Mouse (Mus musculus): Measurements from ENCODE around the gene Angpt4. TPM values are rescaled to one million over a fixed set of nuclear protein-coding genes. Genes with fewer than 3 reads are reported as not detected.

Gene Angpt4
- polyA plus RNA-seq, 1 experiment = 0.25 TPM

DNA sequence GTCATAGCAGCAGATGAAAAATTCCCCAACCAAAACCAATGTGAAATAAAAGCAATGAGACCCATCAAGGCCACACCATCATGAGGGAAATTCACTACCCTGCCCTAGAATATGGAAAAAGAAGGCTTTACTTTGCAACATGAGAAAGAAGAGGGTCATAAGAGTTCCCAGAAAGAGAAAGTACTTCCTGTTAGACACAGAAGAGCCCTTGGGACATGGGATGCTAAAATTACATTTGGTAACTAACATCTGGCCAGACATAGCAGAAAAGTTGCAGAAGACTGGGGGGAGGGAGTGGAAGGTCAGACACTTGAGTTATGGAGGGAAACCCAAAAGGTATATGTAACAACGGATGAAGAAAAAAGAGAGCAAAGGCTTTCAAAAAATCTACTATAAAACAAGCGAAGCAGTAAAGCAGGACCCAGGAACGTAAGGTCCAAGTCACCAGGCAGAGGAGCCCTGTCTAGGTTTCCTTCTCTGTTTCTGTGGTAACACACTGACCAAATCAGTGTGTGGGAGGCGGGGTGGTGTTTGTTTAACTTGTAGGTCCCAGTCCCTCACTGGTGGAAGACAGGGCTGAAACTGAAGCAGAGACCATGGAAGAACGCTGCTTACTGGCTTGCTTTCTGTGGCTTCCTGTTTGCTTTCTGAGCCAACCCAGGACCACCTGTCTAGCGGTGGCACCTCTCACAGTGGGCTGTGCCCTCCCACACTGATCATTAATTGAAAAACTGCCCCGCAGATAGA, 74.6 kb downstream of the Angpt4 start:
- H3K27ac ChIP-seq (ENCODE audit: insufficient read depth, low read length) = no peak overlapping the region

GRCm38 (mm10) chr2:151986958-151987357, 75.9 kb downstream of the Angpt4 start:
- Histone ChIP-seq H3K4me3 (ENCODE audit: low read depth, low read length) (no peak overlapping the region), H3K4me1 (ENCODE audit: control insufficient read depth, insufficient read depth, low read length) (peaks cover 2% of the 10 kb centered on the region), H3K27me3 (ENCODE audit: control insufficient read depth, insufficient read depth, low read length, poor library complexity, severe bottlenecking) (no peaks in the 10 kb centered on the region), H3K36me3 (ENCODE audit: control insufficient read depth, insufficient read depth, low read length, poor library complexity, severe bottlenecking) (no peaks in the 10 kb centered on the region), H3K27ac (ENCODE audit: insufficient read depth, low read length) (no peak overlapping the region), H3K9me3 (replicated peaks; ENCODE audit: control insufficient read depth, insufficient read depth, low read length, poor library complexity, severe bottlenecking) (no peaks in the 10 kb centered on the region), H3K9ac (ENCODE audit: low read depth, poor library complexity, severe bottlenecking) (no peak overlapping the region)
- TF ChIP-seq POLR2A (IDR thresholded peaks at IDR 0.05; ENCODE audit: insufficient read depth, low read length) = no peak
- no peak for TF ChIP-seq CTCF (IDR thresholded peaks at IDR 0.05; ENCODE audit: low read depth, low read length)
- no peak for TF ChIP-seq EP300 (IDR thresholded peaks at IDR 0.05; ENCODE audit: insufficient read depth, low read depth, low read length)

More for the DNA sequence above, 74.6 kb downstream of the Angpt4 start:
- H3K9me3 ChIP-seq (replicated peaks; ENCODE audit: control insufficient read depth, insufficient read depth, low read length, poor library complexity, severe bottlenecking) = no peaks in the 10 kb centered on the region
- H3K27me3 ChIP-seq (ENCODE audit: control insufficient read depth, insufficient read depth, low read length, poor library complexity, severe bottlenecking) = no peaks in the 10 kb centered on the region
- TF ChIP-seq POLR2A (IDR thresholded peaks at IDR 0.05; ENCODE audit: insufficient read depth, low read length) = no peak
- H3K36me3 ChIP-seq (ENCODE audit: control insufficient read depth, insufficient read depth, low read length, poor library complexity, severe bottlenecking) = no peaks in the 10 kb centered on the region
- H3K4me3 ChIP-seq (ENCODE audit: low read depth, low read length) = no peak overlapping the region
- no peak overlapping the region for H3K9ac ChIP-seq (ENCODE audit: low read depth, poor library complexity, severe bottlenecking)
- H3K4me1 ChIP-seq (ENCODE audit: control insufficient read depth, insufficient read depth, low read length) = no peaks in the 10 kb centered on the region

DNA sequence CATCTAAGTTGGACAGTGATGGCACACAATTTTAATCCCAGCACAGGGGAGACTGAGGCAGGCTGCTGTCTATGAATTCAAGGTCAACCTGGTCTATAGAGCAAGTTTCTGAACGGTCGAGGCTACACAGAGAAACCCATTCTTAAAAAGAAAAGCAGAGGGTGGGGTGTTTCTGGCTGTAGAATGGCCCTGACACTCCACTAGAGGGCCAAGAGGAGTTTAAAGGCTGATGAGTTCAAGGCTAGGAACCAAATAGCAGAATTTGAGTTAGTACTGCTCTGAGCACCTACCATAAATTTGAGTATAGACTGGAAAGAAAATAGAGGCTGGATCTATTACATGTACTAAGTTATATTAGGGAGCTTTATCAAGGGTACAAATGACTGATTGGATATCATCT, 78.0 kb downstream of the Angpt4 start:
- Histone ChIP-seq H3K9me3 (replicated peaks; ENCODE audit: control insufficient read depth, insufficient read depth, low read length, poor library complexity, severe bottlenecking) (no peaks in the 10 kb centered on the region), H3K27me3 (ENCODE audit: control insufficient read depth, insufficient read depth, low read length, poor library complexity, severe bottlenecking) (no peaks in the 10 kb centered on the region), H3K4me3 (ENCODE audit: low read depth, low read length) (no peak overlapping the region), H3K27ac (ENCODE audit: insufficient read depth, low read length) (no peak overlapping the region), H3K4me1 (ENCODE audit: control insufficient read depth, insufficient read depth, low read length) (peaks cover 2% of the 10 kb centered on the region), H3K9ac (ENCODE audit: low read depth, poor library complexity, severe bottlenecking) (no peak overlapping the region), H3K36me3 (ENCODE audit: control insufficient read depth, insufficient read depth, low read length, poor library complexity, severe bottlenecking) (no peaks in the 10 kb centered on the region)
- TF ChIP-seq POLR2A (IDR thresholded peaks at IDR 0.05; ENCODE audit: insufficient read depth, low read length) (no peak), EP300 (IDR thresholded peaks at IDR 0.05; ENCODE audit: insufficient read depth, low read depth, low read length) (no peak), CTCF (IDR thresholded peaks at IDR 0.05; ENCODE audit: low read depth, low read length) (no peak)

DNA sequence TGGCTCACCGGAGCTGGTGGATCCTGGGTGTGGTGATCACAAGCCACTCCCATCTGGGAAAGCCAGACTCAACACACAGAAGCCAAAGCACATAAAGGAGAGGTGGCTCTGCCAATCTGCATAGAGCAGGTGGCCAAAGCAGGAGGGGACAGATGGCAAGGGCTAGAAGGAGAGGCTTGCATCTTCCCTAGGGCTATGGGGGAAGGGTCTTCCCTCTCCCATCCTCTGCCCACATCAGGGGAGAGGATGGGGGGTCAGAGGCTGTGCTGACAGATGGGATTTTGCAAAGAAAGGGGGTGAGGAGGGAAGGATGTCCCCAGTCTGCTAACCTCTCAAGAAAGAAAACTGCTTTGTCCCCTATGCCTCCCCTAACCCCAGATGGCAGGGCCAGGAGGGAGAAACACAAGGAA, 80.0 kb downstream of the Angpt4 start:
- H3K27ac ChIP-seq (ENCODE audit: insufficient read depth, low read length) = peak overlapping the region; percentile 18; the same call in 1 of the 2 replicates
- peak; percentile 84 for TF ChIP-seq EP300 (IDR thresholded peaks at IDR 0.05; ENCODE audit: insufficient read depth, low read depth, low read length)
- no peak for TF ChIP-seq CTCF (IDR thresholded peaks at IDR 0.05; ENCODE audit: low read depth, low read length)
- TF ChIP-seq POLR2A (IDR thresholded peaks at IDR 0.05; ENCODE audit: insufficient read depth, low read length) = no peak
- H3K4me3 ChIP-seq (ENCODE audit: low read depth, low read length) = no peak overlapping the region
- H3K4me1 ChIP-seq (ENCODE audit: control insufficient read depth, insufficient read depth, low read length) = peaks cover 2% of the 10 kb centered on the region
- no peaks in the 10 kb centered on the region for H3K27me3 ChIP-seq (ENCODE audit: control insufficient read depth, insufficient read depth, low read length, poor library complexity, severe bottlenecking)
- H3K9me3 ChIP-seq (replicated peaks; ENCODE audit: control insufficient read depth, insufficient read depth, low read length, poor library complexity, severe bottlenecking) = no peaks in the 10 kb centered on the region
- no peaks in the 10 kb centered on the region for H3K36me3 ChIP-seq (ENCODE audit: control insufficient read depth, insufficient read depth, low read length, poor library complexity, severe bottlenecking)
- H3K9ac ChIP-seq (ENCODE audit: low read depth, poor library complexity, severe bottlenecking) = no peak overlapping the region

DNA sequence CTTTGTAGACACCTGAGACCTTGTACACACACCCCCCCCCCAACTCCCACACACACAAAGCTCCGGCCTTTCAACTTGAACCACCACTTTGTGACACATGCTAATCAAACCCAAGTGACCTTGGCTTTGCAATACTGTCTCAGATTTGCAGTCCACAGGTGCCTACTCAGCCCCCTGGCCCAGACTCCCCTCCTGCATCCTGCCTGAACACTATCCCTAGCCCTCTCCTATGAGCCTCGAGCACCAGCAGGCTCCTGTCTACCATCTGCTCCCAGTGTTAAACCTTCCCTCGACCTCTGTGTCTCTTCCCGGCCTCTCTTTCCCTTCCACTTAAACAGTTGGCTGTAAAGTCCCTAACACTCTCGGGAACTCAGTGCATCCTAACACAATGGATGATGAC, 80.4 kb downstream of the Angpt4 start:
- Histone ChIP-seq H3K36me3 (ENCODE audit: control insufficient read depth, insufficient read depth, low read length, poor library complexity, severe bottlenecking) (no peaks in the 10 kb centered on the region), H3K4me3 (ENCODE audit: low read depth, low read length) (no peak overlapping the region), H3K9me3 (replicated peaks; ENCODE audit: control insufficient read depth, insufficient read depth, low read length, poor library complexity, severe bottlenecking) (no peaks in the 10 kb centered on the region), H3K27ac (ENCODE audit: insufficient read depth, low read length) (peak overlapping the region; percentile 18), H3K9ac (ENCODE audit: low read depth, poor library complexity, severe bottlenecking) (no peak overlapping the region), H3K4me1 (ENCODE audit: control insufficient read depth, insufficient read depth, low read length) (peaks cover 2% of the 10 kb centered on the region), H3K27me3 (ENCODE audit: control insufficient read depth, insufficient read depth, low read length, poor library complexity, severe bottlenecking) (no peaks in the 10 kb centered on the region)
- no peak for TF ChIP-seq EP300 (IDR thresholded peaks at IDR 0.05; ENCODE audit: insufficient read depth, low read depth, low read length)
- TF ChIP-seq POLR2A (IDR thresholded peaks at IDR 0.05; ENCODE audit: insufficient read depth, low read length) = no peak
- TF ChIP-seq CTCF (IDR thresholded peaks at IDR 0.05; ENCODE audit: low read depth, low read length) = no peak

GRCm38 (mm10) chr2:151994350-151995122, 83.5 kb downstream of the Angpt4 start:
- no peak overlapping the region for H3K4me3 ChIP-seq (ENCODE audit: low read depth, low read length)
- peaks cover 2% of the 10 kb centered on the region for H3K4me1 ChIP-seq (ENCODE audit: control insufficient read depth, insufficient read depth, low read length)
- no peaks in the 10 kb centered on the region for H3K27me3 ChIP-seq (ENCODE audit: control insufficient read depth, insufficient read depth, low read length, poor library complexity, severe bottlenecking)
- peak; percentile 90 for TF ChIP-seq CTCF (IDR thresholded peaks at IDR 0.05; ENCODE audit: low read depth, low read length)
- no peak for TF ChIP-seq POLR2A (IDR thresholded peaks at IDR 0.05; ENCODE audit: insufficient read depth, low read length)
- no peak for TF ChIP-seq EP300 (IDR thresholded peaks at IDR 0.05; ENCODE audit: insufficient read depth, low read depth, low read length)
- H3K36me3 ChIP-seq (ENCODE audit: control insufficient read depth, insufficient read depth, low read length, poor library complexity, severe bottlenecking) = no peaks in the 10 kb centered on the region
- no peaks in the 10 kb centered on the region for H3K9me3 ChIP-seq (replicated peaks; ENCODE audit: control insufficient read depth, insufficient read depth, low read length, poor library complexity, severe bottlenecking)
- H3K9ac ChIP-seq (ENCODE audit: low read depth, poor library complexity, severe bottlenecking) = no peak overlapping the region
- H3K27ac ChIP-seq (ENCODE audit: insufficient read depth, low read length) = no peak overlapping the region

Other genes with a start within 250 kb of the Angpt4 start
- 0.41 TPM in 1 of 2 replicates, not detected in the other for gene Rad21l, start 242.7 kb upstream of the Angpt4 start, polyA plus RNA-seq (2011; ENCODE audit: insufficient read depth, insufficient read length, low read depth, missing spikeins)
- not detected in 2 replicates for gene Tmem74b, start 209.2 kb upstream of the Angpt4 start, polyA plus RNA-seq (2011; ENCODE audit: insufficient read depth, insufficient read length, low read depth, missing spikeins)
- 34.1 and 38.5 TPM in 2 replicates for gene Psmf1, start 167.0 kb upstream of the Angpt4 start, polyA plus RNA-seq (2011; ENCODE audit: insufficient read depth, insufficient read length, low read depth, missing spikeins)
- 0.25 and 0.75 TPM in 2 replicates for gene Rspo4, start 68.3 kb upstream of the Angpt4 start, polyA plus RNA-seq (2011; ENCODE audit: insufficient read depth, insufficient read length, low read depth, missing spikeins)
- 13.6 and 14.4 TPM in 2 replicates for gene Fam110a, start 69.0 kb downstream of the Angpt4 start, polyA plus RNA-seq (2011; ENCODE audit: insufficient read depth, insufficient read length, low read depth, missing spikeins)
- 2.6 and 3.0 TPM in 2 replicates for gene Slc52a3, start 85.3 kb downstream of the Angpt4 start, polyA plus RNA-seq (2011; ENCODE audit: insufficient read depth, insufficient read length, low read depth, missing spikeins)
- 0.18 and 0.32 TPM in 2 replicates for gene Scrt2, start 170.3 kb downstream of the Angpt4 start, polyA plus RNA-seq (2011; ENCODE audit: insufficient read depth, insufficient read length, low read depth, missing spikeins)
- gene Srxn1, start 194.3 kb downstream of the Angpt4 start, polyA plus RNA-seq (2011; ENCODE audit: insufficient read depth, insufficient read length, low read depth, missing spikeins) = 18.1 TPM in 2 replicates
- gene Tcf15, start 232.4 kb downstream of the Angpt4 start, polyA plus RNA-seq (2011; ENCODE audit: insufficient read depth, insufficient read length, low read depth, missing spikeins) = 8.3 and 8.5 TPM in 2 replicates